Mouse (Mus musculus) v-Abl transformed pro-B cells (cell line): ENCODE measurements around the gene Vmn1r9.
"Not testable (repeated sequence)": the region's sequence is repeated elsewhere in the genome, so short reads cannot be mapped to it uniquely, and the experiment has no call there.

Experiments used
- in situ Hi-C, 2 experiments: fragments of 400-800 bp; cut with MboI; formaldehyde crosslinking; loops; one replicate each; pipeline ENCODE4 v1.15.1; 2025; ENCODE audit not compliant: unreplicated experiment in 2 of 2

Vmn1r9 gene

DNA sequence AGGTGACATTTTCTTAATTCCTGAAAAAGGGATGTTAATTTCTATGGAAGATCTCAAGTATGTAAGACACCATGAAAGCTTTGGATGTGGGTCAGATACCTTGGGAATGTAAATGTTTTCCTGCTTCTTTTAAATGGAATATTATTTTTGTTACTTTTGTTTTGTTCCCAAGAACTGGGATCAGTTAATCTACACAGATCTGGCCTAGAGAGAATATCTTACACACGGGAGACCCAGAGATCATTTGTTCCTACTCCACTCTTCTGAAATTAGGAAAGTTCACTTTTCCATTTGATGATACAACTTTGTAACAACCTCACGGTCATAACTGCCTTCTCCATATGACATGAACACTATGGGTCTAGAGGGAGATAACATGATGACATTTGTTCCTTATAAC, at the start of gene Vmn1r9:
Vmn1r9 (plus strand) TSS at position 301 of the 400 bp plus-strand sequence.
- in situ Hi-C loops = no loop called here

- in situ Hi-C loops = not testable (repeated sequence)
Measured at GRCm38 (mm10) chr6:57025224-57025623, 41.4 kb upstream of the Vmn1r9 start, which contains the start of gene Vmn1r7. TSS of gene Vmn1r7 (minus strand) at chr6:57025324.

- in situ Hi-C loops = no loop called here
Measured at GRCm38 (mm10) chr6:57031984-57032383, 34.6 kb upstream of the Vmn1r9 start, which contains the start of gene Vmn1r8. TSS of gene Vmn1r8 (plus strand) at chr6:57032284.

GRCm38 (mm10) chr6:57034674-57035073, 31.9 kb upstream of the Vmn1r9 start:
- in situ Hi-C loops = no loop called here

GRCm38 (mm10) chr6:57063730-57064129, 2.9 kb upstream of the Vmn1r9 start:
- in situ Hi-C loops = no loop called here

DNA sequence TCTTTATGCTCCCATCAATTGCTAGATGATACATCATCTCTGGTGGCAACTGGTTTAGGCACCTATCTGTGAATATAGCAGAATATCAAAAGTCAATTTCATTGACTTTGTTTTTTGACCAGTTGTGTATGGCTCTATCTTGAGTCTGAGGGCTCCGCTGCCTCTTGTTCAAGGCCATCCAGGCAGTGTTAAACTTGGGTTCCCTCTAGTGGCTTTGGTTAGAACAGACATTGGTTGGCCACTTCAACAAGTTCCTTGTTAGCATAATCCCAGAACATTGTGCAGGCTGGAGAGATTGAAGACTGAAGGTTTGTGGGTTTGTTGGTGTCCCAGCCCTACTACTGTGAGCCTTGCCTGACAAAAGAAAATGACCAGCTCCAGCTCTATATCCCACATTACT, 39.8 kb downstream of the Vmn1r9 start:
- in situ Hi-C loops = no loop called here

- in situ Hi-C loops = no loop called here
Measured at GRCm38 (mm10) chr6:57109154-57109553, 42.6 kb downstream of the Vmn1r9 start, which contains the start of gene Vmn1r10. TSS of gene Vmn1r10 (plus strand) at chr6:57109454.
